Mouse (Mus musculus): ENCODE data around the gene Rpp25l. TPM values are rescaled to one million over a fixed set of nuclear protein-coding genes. Genes with fewer than 3 reads are reported as not detected.
"Not testable (repeated sequence)": the region's sequence is repeated elsewhere in the genome, so short reads cannot be mapped to it uniquely, and the experiment has no call there.

The Rpp25l gene
- polyA plus RNA-seq, 1 experiment from 2014 or later, result 45.1 TPM

DNA sequence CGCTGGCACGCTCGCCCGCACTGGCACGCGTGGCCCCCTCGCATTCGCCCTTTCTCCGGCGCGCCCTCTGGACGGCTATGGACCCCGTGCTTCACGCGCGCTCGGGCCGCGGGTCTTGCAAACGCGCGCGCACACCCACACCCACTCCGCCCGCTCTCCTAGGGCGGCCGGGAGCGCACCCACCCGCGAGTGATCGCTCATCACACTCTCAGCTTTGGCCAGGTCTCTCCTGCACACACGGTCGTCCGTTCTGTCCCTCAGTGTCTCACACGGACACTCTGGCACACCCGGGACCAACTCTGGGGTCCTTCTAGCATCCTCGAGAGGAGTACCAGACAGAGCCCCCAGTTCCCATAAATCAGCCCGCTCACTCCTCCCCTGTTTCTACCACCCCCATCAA lies 17.5 kb downstream of the Rpp25l start:
- peak overlapping the region; percentile 30; the same call in 1 of the 2 replicates for H3K4me3 ChIP-seq
- ATAC-seq (ENCODE audit: extremely low read depth, insufficient number of reproducible peaks, low FRiP score, low TSS enrichment); H3K9ac ChIP-seq; H3K36me3 ChIP-seq; H3K27ac ChIP-seq (replicated peaks); H3K4me1 ChIP-seq; H3K9me3 ChIP-seq: not testable (repeated sequence)
- H3K4me2 ChIP-seq, result peak overlapping the region; percentile 54
- 7% methylated on average over 14 of the region's 38 CpGs for WGBS
- peaks cover 14% of the 10 kb centered on the region for H3K27me3 ChIP-seq (replicated peaks)

DNA sequence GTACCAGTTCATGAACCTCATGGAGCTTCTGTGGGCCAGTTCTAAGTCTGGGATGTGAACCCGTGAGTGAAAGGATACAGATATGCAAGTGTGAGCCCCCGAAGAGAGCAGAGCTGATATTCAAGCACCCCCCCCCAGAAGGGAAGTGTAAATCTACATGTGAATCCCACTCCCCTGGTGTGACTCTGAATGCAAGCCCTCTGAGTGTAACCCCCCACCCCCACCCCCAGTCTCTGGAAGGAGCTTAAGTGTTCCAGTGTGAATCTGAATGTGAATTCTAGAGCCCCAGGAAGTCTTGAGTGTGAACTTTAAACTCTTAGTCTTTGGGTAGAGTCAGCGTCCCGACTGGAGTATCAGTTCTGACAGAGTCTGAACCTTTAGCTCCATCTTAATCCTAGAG lies 19.8 kb downstream of the Rpp25l start:
- not testable (repeated sequence) for H3K27ac ChIP-seq (replicated peaks); H3K4me1 ChIP-seq; H3K9me3 ChIP-seq; H3K9ac ChIP-seq; ATAC-seq (ENCODE audit: extremely low read depth, insufficient number of reproducible peaks, low FRiP score, low TSS enrichment); H3K4me2 ChIP-seq; H3K36me3 ChIP-seq; H3K4me3 ChIP-seq
- 11% methylated on average over 4 of the region's 4 CpGs for WGBS
- H3K27me3 ChIP-seq (replicated peaks), result peaks cover 14% of the 10 kb centered on the region

DNA sequence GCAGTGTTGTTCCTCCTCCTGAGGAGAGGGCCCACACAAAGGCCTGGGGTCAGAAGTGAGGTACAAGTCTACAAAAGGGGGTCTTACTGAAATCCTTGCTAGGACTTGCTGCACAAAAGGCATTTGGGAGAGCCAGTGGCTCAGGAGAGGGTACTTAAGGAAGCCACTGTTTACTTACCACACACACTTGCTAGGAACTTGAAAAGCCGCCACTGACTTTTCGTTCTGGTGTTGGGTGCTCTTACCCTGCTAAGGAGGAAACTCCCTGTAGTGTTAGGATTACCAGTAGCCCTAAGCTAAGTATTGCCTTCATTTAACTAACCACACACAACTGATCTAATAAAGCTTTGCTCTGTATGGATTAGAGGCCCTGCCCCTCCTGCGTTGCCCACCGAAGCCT lies 23.3 kb downstream of the Rpp25l start:
- not testable (repeated sequence) for H3K9me3 ChIP-seq; H3K4me2 ChIP-seq; H3K27me3 ChIP-seq (replicated peaks); ATAC-seq (ENCODE audit: extremely low read depth, insufficient number of reproducible peaks, low FRiP score, low TSS enrichment); H3K4me1 ChIP-seq; H3K36me3 ChIP-seq; H3K4me3 ChIP-seq; H3K9ac ChIP-seq; H3K27ac ChIP-seq (replicated peaks)
- WGBS, result no CpG with 5 or more reads among the region's 4 CpGs

DNA sequence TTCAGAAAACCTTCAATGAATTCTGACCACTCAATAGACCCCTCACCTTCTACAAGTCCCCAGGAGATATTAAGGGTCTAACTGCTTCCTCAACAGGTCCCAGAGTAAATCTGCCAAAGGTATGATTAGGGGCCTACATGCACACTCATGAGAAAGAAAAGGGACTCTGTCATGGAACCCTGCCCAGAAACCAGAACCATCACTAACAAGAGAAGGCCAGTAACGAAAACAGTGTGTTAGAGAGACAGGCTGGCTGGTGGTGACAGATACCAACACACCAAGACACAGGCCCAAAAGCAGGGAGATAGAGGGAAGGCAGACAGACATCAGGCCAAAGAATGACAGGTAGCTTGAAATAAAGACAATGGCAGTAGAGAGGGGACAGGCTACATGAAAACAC lies 24.8 kb downstream of the Rpp25l start:
- H3K9me3 ChIP-seq; H3K27me3 ChIP-seq (replicated peaks); H3K36me3 ChIP-seq; H3K9ac ChIP-seq; ATAC-seq (ENCODE audit: extremely low read depth, insufficient number of reproducible peaks, low FRiP score, low TSS enrichment); H3K4me3 ChIP-seq; H3K4me1 ChIP-seq; H3K27ac ChIP-seq (replicated peaks); H3K4me2 ChIP-seq: not testable (repeated sequence)
- WGBS, result 50% methylated on average over 1 of the region's 1 CpGs

DNA sequence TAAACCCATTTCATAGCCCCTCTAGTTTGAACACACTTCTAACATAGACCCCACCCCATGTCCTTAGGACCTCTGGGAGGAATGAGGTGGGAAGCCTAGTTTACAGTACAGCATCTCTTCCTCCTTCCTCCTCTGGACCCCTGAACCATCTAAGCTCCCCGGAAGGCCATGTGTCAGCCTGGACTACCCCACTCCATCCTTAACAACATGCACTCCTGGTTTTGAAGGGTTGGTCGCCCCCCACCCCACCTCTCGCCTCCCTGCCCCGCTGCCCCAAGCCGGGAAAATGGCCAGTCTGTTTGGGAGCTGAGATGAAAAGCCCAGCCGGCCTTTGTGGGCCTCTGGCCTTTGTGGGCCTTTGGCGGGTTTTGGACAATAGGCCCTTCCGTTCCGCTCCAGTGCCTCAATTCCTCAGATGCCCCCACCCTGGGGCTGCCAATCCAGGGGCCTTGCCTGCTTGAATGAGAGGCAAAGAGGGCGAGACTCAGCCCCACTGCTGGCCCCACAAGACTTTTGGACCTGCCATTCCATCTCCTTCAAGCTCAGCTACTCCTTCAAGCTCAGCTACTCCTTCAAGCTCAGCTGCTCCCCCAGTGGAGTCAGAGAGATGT lies 27.3 kb downstream of the Rpp25l start:
- WGBS, result 70% methylated on average over 10 of the region's 10 CpGs
- not testable (repeated sequence) for ATAC-seq (ENCODE audit: extremely low read depth, insufficient number of reproducible peaks, low FRiP score, low TSS enrichment); H3K9ac ChIP-seq; H3K4me2 ChIP-seq; H3K9me3 ChIP-seq; H3K4me3 ChIP-seq; H3K27ac ChIP-seq (replicated peaks); H3K36me3 ChIP-seq
- peaks cover 13% of the 10 kb centered on the region for H3K27me3 ChIP-seq (replicated peaks)
- H3K4me1 ChIP-seq, result peaks cover 16% of the 10 kb centered on the region

DNA sequence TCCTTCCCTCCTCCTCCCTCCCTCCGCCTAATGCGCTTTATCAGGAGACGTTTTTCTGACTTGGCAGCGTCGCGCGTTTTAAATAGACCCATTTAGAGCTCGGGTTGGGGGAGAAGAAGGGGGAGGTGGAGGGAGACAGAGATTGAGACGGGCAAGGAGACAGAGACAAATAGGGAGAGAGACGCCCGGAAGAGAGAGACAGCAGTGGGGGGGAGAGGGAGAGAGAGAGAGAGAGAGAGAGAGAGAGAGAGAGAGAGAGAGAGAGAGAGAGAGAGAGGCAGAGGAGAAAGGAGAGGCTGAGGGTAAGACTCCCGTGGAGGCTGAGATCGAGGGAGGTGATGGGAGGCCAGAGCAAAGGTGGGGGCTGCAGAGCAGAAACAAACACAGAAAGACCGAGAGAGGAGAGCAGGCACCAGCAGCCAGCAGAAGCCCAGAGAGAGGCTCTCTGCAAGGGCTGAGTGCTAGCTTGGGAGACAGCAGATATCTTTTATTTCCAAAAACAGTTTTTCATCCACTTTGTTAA lies 28.3 kb downstream of the Rpp25l start:
- 0 out of 2 replicates have a peak overlapping the region, but pooled peaks have one; percentile 48 for H3K27ac ChIP-seq (replicated peaks)
- H3K4me3 ChIP-seq; H3K36me3 ChIP-seq; H3K9ac ChIP-seq; ATAC-seq (ENCODE audit: extremely low read depth, insufficient number of reproducible peaks, low FRiP score, low TSS enrichment); H3K9me3 ChIP-seq: not testable (repeated sequence)
- peaks cover 13% of the 10 kb centered on the region for H3K27me3 ChIP-seq (replicated peaks)
- WGBS, result under 1% methylated on average over 14 of the region's 14 CpGs
- peaks cover 23% of the 10 kb centered on the region for H3K4me1 ChIP-seq
- H3K4me2 ChIP-seq, result peak overlapping the region; percentile 59

DNA sequence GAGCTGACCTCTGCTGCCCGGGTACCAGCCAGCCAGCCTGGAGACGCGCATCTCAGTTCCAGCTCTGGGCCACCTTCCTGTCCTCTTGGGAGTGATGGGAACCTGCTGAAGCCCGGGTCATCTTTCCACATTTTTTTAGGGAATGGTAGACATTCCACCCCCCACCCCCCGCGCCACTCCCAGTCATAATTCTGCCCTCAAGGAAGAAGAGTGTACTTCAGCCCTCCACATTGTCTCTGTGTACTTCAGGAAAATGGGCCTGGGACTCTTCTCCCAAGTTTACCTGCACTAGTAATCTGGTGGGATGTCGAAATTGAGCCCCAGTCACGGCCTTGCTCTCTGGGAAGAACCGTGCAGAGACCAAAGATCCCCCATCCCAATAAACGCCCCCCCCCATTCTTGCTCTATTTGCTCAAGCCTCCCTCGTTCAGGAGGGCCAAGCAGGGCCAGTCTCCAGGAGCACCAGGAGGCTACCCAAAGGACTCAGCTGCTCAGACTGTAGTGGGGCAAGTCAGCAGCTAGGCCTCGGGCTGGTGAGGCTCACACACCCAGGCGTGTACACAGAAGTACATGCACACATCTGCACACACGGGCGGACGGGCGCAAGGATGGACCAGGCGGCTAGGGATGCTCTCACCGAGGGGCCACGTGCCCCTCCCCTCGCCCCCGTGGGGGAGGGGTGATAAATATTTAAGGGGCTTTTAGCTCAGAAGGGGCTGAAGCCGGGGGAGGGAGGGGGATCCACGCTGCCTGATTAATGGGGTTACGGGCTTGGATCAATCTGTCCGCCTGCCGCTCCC lies 29.0 kb downstream of the Rpp25l start:
- H3K9ac ChIP-seq; ATAC-seq (ENCODE audit: extremely low read depth, insufficient number of reproducible peaks, low FRiP score, low TSS enrichment); H3K36me3 ChIP-seq; H3K9me3 ChIP-seq: not testable (repeated sequence)
- peaks cover 13% of the 10 kb centered on the region for H3K27me3 ChIP-seq (replicated peaks)
- H3K4me2 ChIP-seq, result peak overlapping the region; percentile 59
- peak overlapping the region; percentile 50 for H3K27ac ChIP-seq (replicated peaks)
- WGBS, result 1% methylated on average over 22 of the region's 27 CpGs
- H3K4me3 ChIP-seq, result peak overlapping the region; percentile 25; the same call in 1 of the 2 replicates
- peaks cover 30% of the 10 kb centered on the region for H3K4me1 ChIP-seq

DNA sequence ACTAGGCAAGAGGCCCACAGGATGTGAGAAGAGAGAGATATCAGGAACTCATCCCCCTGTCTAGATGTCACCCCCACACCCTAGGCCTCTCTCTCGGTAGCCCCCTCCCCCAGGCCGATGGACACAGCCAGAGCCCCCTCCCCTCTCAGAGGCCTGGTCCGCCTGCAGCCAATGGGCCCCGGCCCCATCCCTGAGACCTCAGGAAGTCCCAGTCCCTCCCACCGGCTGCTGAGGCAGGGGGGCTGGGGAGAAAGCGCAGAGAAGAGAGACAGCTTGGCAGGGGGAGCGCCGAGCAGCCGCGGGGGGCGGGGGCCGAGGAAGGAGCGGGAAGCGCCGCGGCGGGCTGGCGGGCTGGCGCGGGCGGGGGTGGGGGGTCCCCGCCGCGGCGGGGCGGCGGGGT lies 30.0 kb downstream of the Rpp25l start:
- H3K36me3 ChIP-seq; H3K9me3 ChIP-seq; H3K27ac ChIP-seq (replicated peaks); H3K9ac ChIP-seq; ATAC-seq (ENCODE audit: extremely low read depth, insufficient number of reproducible peaks, low FRiP score, low TSS enrichment): not testable (repeated sequence)
- Histone ChIP-seq H3K4me1 (peaks cover 40% of the 10 kb centered on the region), H3K4me2 (peak overlapping the region; percentile 59), H3K27me3 (replicated peaks) (peaks cover 13% of the 10 kb centered on the region), H3K4me3 (peak overlapping the region; percentile 37)
- WGBS, result 0% methylated on average over 4 of the region's 27 CpGs

DNA sequence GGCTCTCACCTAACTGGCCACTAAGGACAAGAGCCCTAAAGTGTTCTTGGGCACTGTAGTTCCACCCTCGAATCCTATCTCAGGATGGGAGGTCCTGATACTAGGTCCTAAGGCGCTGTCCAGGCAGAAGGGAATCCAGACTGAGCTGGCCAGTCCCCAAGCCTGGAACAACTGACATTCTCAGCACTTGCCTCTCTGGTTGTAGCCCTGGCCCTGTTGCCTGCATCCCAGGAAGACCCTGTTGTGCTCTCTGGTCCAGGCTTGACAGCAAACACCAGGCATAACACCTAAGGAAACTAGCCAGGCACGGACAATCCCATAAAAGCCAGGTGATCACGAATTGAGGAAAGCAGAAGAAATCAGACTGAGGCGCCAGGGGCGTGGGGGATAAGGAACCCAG lies 30.5 kb downstream of the Rpp25l start:
- Histone ChIP-seq H3K27ac (replicated peaks) (peak overlapping the region; percentile 61), H3K4me3 (no peak overlapping the region), H3K9ac (0 out of 2 replicates have a peak overlapping the region, but pooled peaks have one; percentile 9), H3K4me2 (peak overlapping the region; percentile 59), H3K9me3 (no peaks in the 10 kb centered on the region), H3K4me1 (peaks cover 45% of the 10 kb centered on the region), H3K27me3 (replicated peaks) (peaks cover 13% of the 10 kb centered on the region), H3K36me3 (no peaks in the 10 kb centered on the region)
- 17% methylated on average over 6 of the region's 6 CpGs for WGBS
- no peak for ATAC-seq (ENCODE audit: extremely low read depth, insufficient number of reproducible peaks, low FRiP score, low TSS enrichment)

DNA sequence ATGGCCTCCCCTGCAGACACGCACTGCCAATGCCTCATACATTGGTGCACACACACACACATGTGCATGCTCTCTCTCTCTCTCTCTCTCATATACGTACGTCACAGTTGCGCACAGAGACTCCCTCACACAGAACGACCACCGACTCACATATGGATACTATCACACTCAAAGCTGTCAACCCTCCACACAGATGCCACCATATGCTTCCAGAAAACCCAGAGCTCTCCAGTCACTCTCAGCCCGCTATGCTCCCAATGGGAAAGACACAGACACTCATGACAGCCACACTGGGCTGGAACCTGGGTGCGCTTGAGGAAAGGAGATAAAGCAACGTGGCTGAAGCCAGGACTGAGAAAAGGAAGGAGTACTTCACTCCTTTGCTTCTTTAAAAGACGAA lies 31.4 kb downstream of the Rpp25l start:
- Histone ChIP-seq H3K4me3 (no peak overlapping the region), H3K4me1 (peaks cover 54% of the 10 kb centered on the region), H3K9me3 (no peaks in the 10 kb centered on the region), H3K27me3 (replicated peaks) (peaks cover 14% of the 10 kb centered on the region), H3K36me3 (no peaks in the 10 kb centered on the region), H3K4me2 (no peak overlapping the region), H3K9ac (no peak overlapping the region), H3K27ac (replicated peaks) (no peak overlapping the region)
- no peak for ATAC-seq (ENCODE audit: extremely low read depth, insufficient number of reproducible peaks, low FRiP score, low TSS enrichment)
- WGBS, result 63% methylated on average over 10 of the region's 10 CpGs

DNA sequence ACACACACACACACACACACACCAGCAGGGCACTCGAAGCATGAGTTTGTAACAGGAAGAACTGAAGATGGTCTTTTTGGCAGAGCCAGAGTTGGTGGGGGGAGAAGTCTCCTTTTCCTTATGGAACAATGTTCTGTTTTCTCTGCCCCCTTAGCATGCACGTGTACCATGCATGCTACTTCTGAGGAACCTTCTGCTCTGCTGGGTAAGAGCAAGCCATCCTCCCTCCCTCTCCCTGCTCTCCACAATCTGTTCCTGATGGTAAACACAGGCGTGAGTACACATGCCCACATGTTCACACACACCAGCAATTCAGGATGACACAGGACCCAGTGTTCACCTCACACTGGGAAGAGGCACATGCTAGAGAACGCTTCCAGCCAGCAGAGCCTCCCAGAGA lies 32.2 kb downstream of the Rpp25l start:
- no peaks in the 10 kb centered on the region for H3K9me3 ChIP-seq

More for the DNA sequence above, 32.2 kb downstream of the Rpp25l start:
- Histone ChIP-seq H3K27me3 (replicated peaks) (peaks cover 18% of the 10 kb centered on the region), H3K4me3 (no peak overlapping the region), H3K4me2 (no peak overlapping the region), H3K4me1 (peaks cover 61% of the 10 kb centered on the region), H3K27ac (replicated peaks) (no peak overlapping the region), H3K36me3 (no peaks in the 10 kb centered on the region), H3K9ac (no peak overlapping the region)
- no peak for ATAC-seq (ENCODE audit: extremely low read depth, insufficient number of reproducible peaks, low FRiP score, low TSS enrichment)
- 65% methylated on average over 4 of the region's 4 CpGs for WGBS
